Mouse (Mus musculus) midbrain, embryonic 16.5 days (tissue): Measurements from ENCODE around the gene Plg. TPM values are rescaled to one million over a fixed set of nuclear protein-coding genes. Genes with fewer than 3 reads are reported as not detected.

ENCODE experiments used
- ATAC-seq: fragments of 200-750 bp; cut with Nextera tagmentation; 2 replicates; pipeline ENCODE4 v1.8.0; 2017; ENCODE audit warnings: moderate TSS enrichment
- H3K27ac ChIP-seq: fragments of 300-500 bp; sonication (generic); 2 replicates; pipeline ENCODE4 v1.5.1; 2014; ENCODE audit warnings: mild to moderate bottlenecking, low read length, mixed read lengths
- H3K27me3 ChIP-seq: fragments of 300-500 bp; sonication (generic); 2 replicates; pipeline ENCODE4 v1.6.1; 2014; ENCODE audit warnings: low read depth, low read length, mixed read lengths; ENCODE audit not compliant: control insufficient read depth, insufficient read depth
- H3K36me3 ChIP-seq: fragments of 300-500 bp; sonication (generic); 2 replicates; pipeline ENCODE4 v1.6.1; 2014; ENCODE audit warnings: mild to moderate bottlenecking, low read length, moderate library complexity, mixed read lengths; ENCODE audit not compliant: control insufficient read depth, insufficient read depth
- H3K4me1 ChIP-seq: fragments of 300-500 bp; sonication (generic); 2 replicates; pipeline ENCODE4 v1.6.1; 2014; ENCODE audit warnings: mild to moderate bottlenecking, low read length, mixed read lengths; ENCODE audit not compliant: control insufficient read depth, insufficient read depth
- H3K4me2 ChIP-seq: fragments of 300-500 bp; sonication (generic); 2 replicates; pipeline ENCODE4 v1.6.1; 2014; ENCODE audit warnings: mild to moderate bottlenecking, low read length, mixed read lengths
- H3K4me3 ChIP-seq: fragments of 300-500 bp; sonication (generic); 2 replicates; pipeline ENCODE4 v1.5.1; 2014; ENCODE audit warnings: low read depth, mild to moderate bottlenecking, low read length, moderate library complexity, mixed read lengths
- H3K9ac ChIP-seq: fragments of 300-500 bp; sonication (generic); 2 replicates; pipeline ENCODE4 v1.6.1; 2014; ENCODE audit warnings: low read depth, low read length, mixed read lengths
- H3K9me3 ChIP-seq: fragments of 300-500 bp; sonication (generic); replicated peaks from 2 replicates; pipeline ENCODE4 v1.6.1; 2014; ENCODE audit warnings: mild to moderate bottlenecking, low read length, mixed read lengths; ENCODE audit not compliant: control insufficient read depth, poor library complexity, severe bottlenecking
- WGBS: fragments of 180-500 bp; shearing (Covaris S2); extraction: QIAGEN DNeasy Blood & Tissue Kit; methylation state at CpG from one replicate; pipeline ENCODE4 v1.1.7; 2014; 5-methylcytosine and 5-hydroxymethylcytosine counted together
- polyA plus RNA-seq: library from polyadenylated mRNA; unstranded; fragments of >200 nt; fragmentation: Nextera tagmentation; extraction: Ambion mirVana; gene quantifications from 2 replicates; pipeline ENCODE4 v1.2.1, GENCODE M21; 2015

The Plg gene
- polyA plus RNA-seq, 1 experiment from 2014 or later: not detected

- ATAC-seq: no peak
- no peaks in the 10 kb centered on the region for H3K36me3 ChIP-seq
- H3K4me1 ChIP-seq: 0 out of 2 replicates have a peak, but pooled peaks cover 2% of the 10 kb centered on the region
- H3K4me2 ChIP-seq: no peak overlapping the region
- WGBS: 86% methylated on average over 15 of the region's 15 CpGs
- H3K9ac ChIP-seq: no peak overlapping the region
- H3K27me3 ChIP-seq: no peaks in the 10 kb centered on the region
- no peak overlapping the region for H3K4me3 ChIP-seq
- no peaks in the 10 kb centered on the region for H3K9me3 ChIP-seq
- H3K27ac ChIP-seq: no peak overlapping the region
Measured at GRCm38 (mm10) chr17:12359876-12360275, 18.5 kb upstream of the Plg start.

DNA sequence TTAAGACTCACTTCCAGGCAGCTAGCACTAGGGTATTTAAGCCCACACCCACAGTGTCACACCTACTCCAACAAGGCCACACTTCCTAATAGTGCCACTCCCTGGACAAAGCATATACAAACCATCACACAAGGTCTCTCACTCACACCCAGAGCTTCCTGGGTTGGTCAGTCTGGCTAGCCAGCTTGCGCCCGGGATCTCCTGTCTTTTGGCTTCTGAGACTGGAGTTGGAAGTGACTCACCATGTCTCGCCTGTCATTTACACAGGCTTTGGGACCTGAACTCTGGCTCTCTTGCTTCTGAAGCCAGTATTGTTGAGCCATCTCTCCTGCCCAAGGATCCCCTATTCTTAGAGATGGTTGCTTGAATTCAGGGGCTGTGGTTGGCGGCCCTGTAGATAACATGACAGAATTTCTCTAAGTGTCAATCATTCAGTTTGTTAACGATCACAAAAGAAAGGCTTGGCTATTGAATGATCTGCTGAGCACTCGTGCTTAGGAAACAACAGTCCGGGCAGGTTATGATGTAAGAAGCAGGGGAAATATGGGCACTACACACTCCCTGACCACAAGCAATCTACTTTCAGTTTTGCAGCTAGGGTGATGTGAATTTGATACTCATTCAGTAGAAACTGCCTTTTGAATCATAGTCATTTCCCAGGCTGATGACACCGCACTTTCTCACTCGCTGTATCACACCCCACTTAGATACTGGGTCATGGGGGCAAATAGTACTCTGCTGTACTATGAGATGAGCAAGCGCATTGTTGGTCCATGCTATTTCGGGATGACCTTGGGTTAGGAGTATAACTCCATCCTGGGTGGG lies 14.6 kb upstream of the Plg start:
- no peak for ATAC-seq
- WGBS: 87% methylated on average over 11 of the region's 11 CpGs
- H3K4me1 ChIP-seq: no peaks in the 10 kb centered on the region

GRCm38 (mm10) chr17:12364426-12364735 lies 14.0 kb upstream of the Plg start:
- no peak overlapping the region for H3K27ac ChIP-seq
- no peaks in the 10 kb centered on the region for H3K27me3 ChIP-seq
- H3K36me3 ChIP-seq: no peaks in the 10 kb centered on the region
- no peak overlapping the region for H3K9ac ChIP-seq
- ATAC-seq: no peak
- H3K9me3 ChIP-seq: no peaks in the 10 kb centered on the region
- no peaks in the 10 kb centered on the region for H3K4me1 ChIP-seq
- WGBS: 36% methylated on average over 8 of the region's 8 CpGs
- no peak overlapping the region for H3K4me3 ChIP-seq
- H3K4me2 ChIP-seq: no peak overlapping the region

More for the DNA sequence above, 14.6 kb upstream of the Plg start:
- Histone ChIP-seq H3K9ac (no peak overlapping the region), H3K27me3 (no peaks in the 10 kb centered on the region), H3K4me2 (no peak overlapping the region), H3K27ac (no peak overlapping the region), H3K36me3 (no peaks in the 10 kb centered on the region), H3K9me3 (no peaks in the 10 kb centered on the region), H3K4me3 (no peak overlapping the region)

GRCm38 (mm10) chr17:12367373-12367930 lies 11.0 kb upstream of the Plg start:
- Histone ChIP-seq H3K27ac (no peak overlapping the region), H3K4me3 (no peak overlapping the region), H3K9me3 (no peaks in the 10 kb centered on the region), H3K9ac (no peak overlapping the region), H3K4me1 (peaks cover 5% of the 10 kb centered on the region; the same call in 1 of the 2 replicates), H3K27me3 (no peaks in the 10 kb centered on the region), H3K36me3 (no peaks in the 10 kb centered on the region), H3K4me2 (no peak overlapping the region)
- 42% methylated on average over 5 of the region's 5 CpGs for WGBS
- peak; percentile 74 for ATAC-seq

DNA sequence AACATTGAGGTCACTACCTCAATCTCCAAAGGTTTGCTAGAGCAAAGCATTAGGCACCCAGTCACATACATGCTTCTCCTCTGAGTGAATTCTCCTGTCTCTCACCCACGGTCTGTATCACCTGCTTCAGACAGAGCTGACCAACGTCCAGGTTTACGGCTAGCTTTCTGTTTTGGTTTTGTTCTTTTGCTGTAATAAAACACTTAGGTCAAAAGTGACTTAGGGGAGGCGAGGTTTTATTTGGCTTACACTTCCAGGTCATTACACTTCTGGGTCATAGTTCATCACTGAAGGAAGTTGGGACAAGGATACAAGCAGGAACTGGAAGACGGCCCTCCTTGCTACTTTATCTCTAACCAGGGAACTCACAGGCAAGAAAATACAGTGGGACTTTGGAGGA lies 9.0 kb upstream of the Plg start:
- no peak overlapping the region for H3K4me3 ChIP-seq
- no peak overlapping the region for H3K9ac ChIP-seq
- 82% methylated on average over 5 of the region's 5 CpGs for WGBS
- H3K9me3 ChIP-seq: no peaks in the 10 kb centered on the region
- ATAC-seq: no peak
- no peaks in the 10 kb centered on the region for H3K27me3 ChIP-seq
- H3K27ac ChIP-seq: no peak overlapping the region
- H3K4me1 ChIP-seq: peaks cover 5% of the 10 kb centered on the region; the same call in 1 of the 2 replicates
- no peak overlapping the region for H3K4me2 ChIP-seq
- no peaks in the 10 kb centered on the region for H3K36me3 ChIP-seq

GRCm38 (mm10) chr17:12370289-12370688 lies 8.1 kb upstream of the Plg start:
- no peak overlapping the region for H3K27ac ChIP-seq
- H3K4me2 ChIP-seq: no peak overlapping the region
- no peak overlapping the region for H3K9ac ChIP-seq
- no peaks in the 10 kb centered on the region for H3K9me3 ChIP-seq
- WGBS: 83% methylated on average over 4 of the region's 4 CpGs
- ATAC-seq: no peak
- no peak overlapping the region for H3K4me3 ChIP-seq
- peaks cover 5% of the 10 kb centered on the region; the same call in 1 of the 2 replicates for H3K4me1 ChIP-seq
- no peaks in the 10 kb centered on the region for H3K36me3 ChIP-seq
- H3K27me3 ChIP-seq: no peaks in the 10 kb centered on the region

DNA sequence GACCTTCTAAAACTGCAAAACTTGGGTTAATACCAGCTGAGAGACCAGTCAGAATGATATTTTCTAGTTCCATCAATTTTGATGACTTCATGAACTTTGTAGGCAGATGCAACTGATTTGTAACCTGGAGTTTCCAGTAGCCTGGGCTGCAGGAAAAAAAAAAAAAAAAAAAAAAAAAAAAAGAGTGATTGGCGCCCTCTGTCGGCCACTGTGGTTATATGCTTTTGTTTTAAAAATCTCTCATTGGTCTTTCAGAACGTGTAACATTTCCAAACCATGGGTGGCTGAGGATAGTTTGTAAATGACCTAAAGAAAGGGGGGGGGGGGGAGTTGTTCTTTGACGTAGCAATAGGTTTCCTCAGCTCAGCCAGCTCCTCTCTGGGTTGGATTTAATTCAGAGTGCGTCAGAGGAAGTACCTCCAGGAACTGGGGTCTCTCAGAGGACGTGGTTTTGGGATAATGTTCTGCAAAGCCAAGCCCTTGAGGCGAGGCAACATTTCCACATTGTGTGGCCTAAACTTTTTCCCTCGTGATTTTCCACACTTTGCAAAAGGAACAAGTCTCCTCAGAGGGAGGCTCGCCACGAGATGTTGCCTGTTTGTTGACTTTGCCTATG lies 7.0 kb upstream of the Plg start:
- no peak for ATAC-seq
- Histone ChIP-seq H3K36me3 (no peaks in the 10 kb centered on the region), H3K4me3 (no peak overlapping the region), H3K9ac (no peak overlapping the region), H3K9me3 (no peaks in the 10 kb centered on the region), H3K4me2 (peak overlapping the region; percentile 5; the same call in 1 of the 2 replicates), H3K27me3 (no peaks in the 10 kb centered on the region), H3K27ac (no peak overlapping the region), H3K4me1 (peaks cover 5% of the 10 kb centered on the region; the same call in 1 of the 2 replicates)
- 37% methylated on average over 10 of the region's 10 CpGs for WGBS

DNA sequence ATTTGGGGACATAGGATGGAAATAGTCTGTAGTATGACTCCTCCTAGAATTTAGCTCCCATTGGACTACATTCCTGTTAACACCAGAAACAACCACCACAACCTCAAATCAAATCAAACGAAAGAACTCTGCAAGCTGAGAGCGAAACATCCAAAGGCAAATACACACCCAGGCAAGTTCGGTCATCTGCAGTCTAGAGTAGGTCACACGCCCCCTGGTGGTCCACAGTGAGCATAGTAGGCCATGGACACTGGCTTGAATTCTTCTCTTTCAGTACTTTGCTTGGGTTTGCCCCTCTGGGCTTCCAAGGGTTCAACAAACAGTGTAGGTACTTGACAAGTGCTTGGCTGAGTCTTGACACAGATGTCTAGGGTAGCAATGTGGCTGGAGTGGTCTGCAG lies 6.4 kb upstream of the Plg start:
- Histone ChIP-seq H3K27ac (no peak overlapping the region), H3K9ac (no peak overlapping the region), H3K4me3 (no peak overlapping the region), H3K9me3 (no peaks in the 10 kb centered on the region), H3K36me3 (no peaks in the 10 kb centered on the region), H3K27me3 (no peaks in the 10 kb centered on the region), H3K4me1 (peaks cover 5% of the 10 kb centered on the region; the same call in 1 of the 2 replicates), H3K4me2 (no peak overlapping the region)
- 22% methylated on average over 4 of the region's 4 CpGs for WGBS
- ATAC-seq: 0 out of 2 replicates have a peak, but pooled peaks have one; percentile 61

DNA sequence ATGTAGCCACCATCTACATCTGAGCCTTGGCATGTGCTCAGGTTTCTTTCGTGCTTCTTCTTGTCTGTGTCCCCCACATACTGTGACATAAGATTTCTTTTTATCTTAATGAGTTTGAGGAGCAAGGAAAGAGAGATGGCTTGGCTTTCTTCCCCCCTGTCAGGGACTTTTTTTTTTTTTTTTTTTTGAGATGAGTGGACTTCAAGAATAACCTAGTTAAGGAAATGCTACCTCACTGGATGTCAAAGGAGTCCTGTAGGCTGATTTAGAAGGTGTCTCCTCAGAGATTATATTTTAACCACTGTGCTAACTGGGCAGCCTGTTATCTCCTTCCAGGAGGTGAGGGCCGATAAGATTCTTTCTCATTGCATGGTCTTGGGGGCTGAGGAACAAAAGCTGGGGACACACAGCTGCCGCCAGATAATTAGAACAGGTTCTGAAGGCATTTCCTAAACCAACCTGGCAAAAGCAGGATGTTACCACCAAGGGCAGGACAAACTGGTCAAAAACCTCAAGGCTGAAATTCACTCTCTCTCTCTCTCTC lies 4.7 kb upstream of the Plg start:
- no peak overlapping the region for H3K4me3 ChIP-seq
- no peaks in the 10 kb centered on the region for H3K27me3 ChIP-seq
- 61% methylated on average over 3 of the region's 3 CpGs for WGBS
- peaks cover 5% of the 10 kb centered on the region; the same call in 1 of the 2 replicates for H3K4me1 ChIP-seq
- H3K27ac ChIP-seq: no peak overlapping the region
- no peak for ATAC-seq
- H3K9ac ChIP-seq: no peak overlapping the region
- no peaks in the 10 kb centered on the region for H3K9me3 ChIP-seq
- H3K36me3 ChIP-seq: no peaks in the 10 kb centered on the region
- H3K4me2 ChIP-seq: no peak overlapping the region
